Mouse (Mus musculus): ENCODE measurements around the gene Galnt2.
A peak's percentile ranks its signal among the peaks of the same experiment; 100 is the strongest.

Gene Galnt2

GRCm38 (mm10) chr8:124321227-124321840 is 90.1 kb downstream of the Galnt2 start:
- DNase-seq (ENCODE audit: low read depth, low spot score) = no peak

- no peak for DNase-seq (ENCODE audit: low read depth, low spot score)
Observed at GRCm38 (mm10) chr8:124323356-124323755, 92.2 kb downstream of the Galnt2 start.

- DNase-seq (ENCODE audit: low read depth, low spot score) = no peak
Observed at GRCm38 (mm10) chr8:124328259-124328658, 97.1 kb downstream of the Galnt2 start.

GRCm38 (mm10) chr8:124329690-124330089 is 98.5 kb downstream of the Galnt2 start:
- no peak for DNase-seq (ENCODE audit: low read depth, low spot score)

- DNase-seq (ENCODE audit: low read depth, low spot score) = peak; percentile 42
Observed at GRCm38 (mm10) chr8:124330433-124330832, 99.2 kb downstream of the Galnt2 start.

- DNase-seq (ENCODE audit: low read depth, low spot score) = no peak
Observed at GRCm38 (mm10) chr8:124331094-124331493, 99.9 kb downstream of the Galnt2 start.

GRCm38 (mm10) chr8:124331706-124332105 is 100.5 kb downstream of the Galnt2 start:
- no peak for DNase-seq (ENCODE audit: low read depth, low spot score)

GRCm38 (mm10) chr8:124336302-124336701 is 105.1 kb downstream of the Galnt2 start:
- DNase-seq (ENCODE audit: low read depth, low spot score) = no peak

- no peak for DNase-seq (ENCODE audit: low read depth, low spot score)
Observed at GRCm38 (mm10) chr8:124339742-124340141, 108.6 kb downstream of the Galnt2 start.

- no peak for DNase-seq (ENCODE audit: low read depth, low spot score)
Observed at GRCm38 (mm10) chr8:124340360-124341068, 109.3 kb downstream of the Galnt2 start.

- DNase-seq (ENCODE audit: low read depth, low spot score) = no peak
Observed at GRCm38 (mm10) chr8:124343151-124343550, 112.0 kb downstream of the Galnt2 start.

- no peak for DNase-seq (ENCODE audit: low read depth, low spot score)
Observed at GRCm38 (mm10) chr8:124343991-124344390, 112.8 kb downstream of the Galnt2 start.

GRCm38 (mm10) chr8:124345098-124345497 is 113.9 kb downstream of the Galnt2 start:
- no peak for DNase-seq (ENCODE audit: low read depth, low spot score)

- peak; percentile 12 for DNase-seq (ENCODE audit: low read depth, low spot score)
Observed at GRCm38 (mm10) chr8:124346852-124347523, 115.8 kb downstream of the Galnt2 start.

- DNase-seq (ENCODE audit: low read depth, low spot score) = no peak
Observed at GRCm38 (mm10) chr8:124348087-124348486, 116.9 kb downstream of the Galnt2 start.

- DNase-seq (ENCODE audit: low read depth, low spot score) = peak; percentile 12
Observed at GRCm38 (mm10) chr8:124349663-124350062, 118.5 kb downstream of the Galnt2 start.

GRCm38 (mm10) chr8:124351636-124352035 is 120.4 kb downstream of the Galnt2 start:
- DNase-seq (ENCODE audit: low read depth, low spot score) = no peak

GRCm38 (mm10) chr8:124360911-124361310 is 129.7 kb downstream of the Galnt2 start:
- DNase-seq (ENCODE audit: low read depth, low spot score) = no peak

- no peak for DNase-seq (ENCODE audit: low read depth, low spot score)
Observed at GRCm38 (mm10) chr8:124361773-124362427, 130.7 kb downstream of the Galnt2 start.

- no peak for DNase-seq (ENCODE audit: low read depth, low spot score)
Observed at GRCm38 (mm10) chr8:124362589-124362988, 131.4 kb downstream of the Galnt2 start.

GRCm38 (mm10) chr8:124363337-124363736 is 132.1 kb downstream of the Galnt2 start:
- DNase-seq (ENCODE audit: low read depth, low spot score) = no peak

GRCm38 (mm10) chr8:124368213-124368612 is 137.0 kb downstream of the Galnt2 start:
- no peak for DNase-seq (ENCODE audit: low read depth, low spot score)

All from brain, embryonic 18.5 days (tissue).